Mouse (Mus musculus) gastrocnemius, postnatal 10 days (tissue): ENCODE results near the gene Lyplal1. TPM values are rescaled to one million over a fixed set of nuclear protein-coding genes. Genes with fewer than 3 reads are reported as not detected.

Experiments used
- DNase-seq: peaks from one replicate; pipeline ENCODE4 v3.0.0; 2021; ENCODE audit warnings: mixed read lengths
- long read RNA-seq, 2 experiments: library from polyadenylated mRNA; stranded (forward); transcript quantifications; one replicate each; pipeline ENCODE4 v2.0.0; 2021
- total RNA-seq, 2 experiments: library from RNA; stranded (reverse); gene quantifications; 2 replicates each; pipeline ENCODE4 v1.2.3; 2021

Lyplal1 gene
- 1 to 10 TPM; 5.4 to 6.2 TPM for total RNA-seq
- long read RNA-seq, experiment 1, transcript Lyplal1-201 (5 exons, 1,578 nt), result major isoform, 6 of 9 reads
- long read RNA-seq, experiment 1, partial matches to known transcripts, result 0 of 9 reads
- long read RNA-seq, experiment 1, other reads (novel, unspliced or antisense), result 3 of 9 reads
- long read RNA-seq, experiment 2, transcript Lyplal1-201 (5 exons, 1,578 nt), result major isoform, 9 of 12 reads
- long read RNA-seq, experiment 2, partial matches to known transcripts, result 0 of 12 reads
- long read RNA-seq, experiment 2, other reads (novel, unspliced or antisense), result 3 of 12 reads

GRCm38 (mm10) chr1:186116701-186117488, at the start of gene Lyplal1:
Gene Lyplal1, minus strand, starts transcription at chr1:186117310.
- peak; percentile 98 for DNase-seq

- DNase-seq, result no peak
These were observed 46.5 kb upstream of the Lyplal1 start for GRCm38 (mm10) chr1:186163616-186164015.

GRCm38 (mm10) chr1:186163206-186163605, 46.1 kb upstream of the Lyplal1 start:
- DNase-seq, result no peak

GRCm38 (mm10) chr1:186150376-186150775, 33.3 kb upstream of the Lyplal1 start:
- DNase-seq, result no peak

- no peak for DNase-seq
These were observed 28.3 kb upstream of the Lyplal1 start for GRCm38 (mm10) chr1:186145444-186145843.

GRCm38 (mm10) chr1:186140191-186140590, 23.1 kb upstream of the Lyplal1 start:
- DNase-seq, result no peak

GRCm38 (mm10) chr1:186137873-186138272, 20.8 kb upstream of the Lyplal1 start:
- DNase-seq, result no peak

GRCm38 (mm10) chr1:186136636-186137380, 19.7 kb upstream of the Lyplal1 start:
- DNase-seq, result no peak

- DNase-seq, result no peak
These were observed 14.4 kb upstream of the Lyplal1 start for GRCm38 (mm10) chr1:186131465-186131864.

GRCm38 (mm10) chr1:186128940-186129339, 11.8 kb upstream of the Lyplal1 start:
- DNase-seq, result no peak

- DNase-seq, result no peak
These were observed 9.3 kb upstream of the Lyplal1 start for GRCm38 (mm10) chr1:186126313-186126862.

- DNase-seq, result no peak
These were observed 6.6 kb upstream of the Lyplal1 start for GRCm38 (mm10) chr1:186123690-186124089.

GRCm38 (mm10) chr1:186119856-186120255, 2.7 kb upstream of the Lyplal1 start:
- DNase-seq, result no peak

GRCm38 (mm10) chr1:186116086-186116600, 967 bp downstream of the Lyplal1 start:
- DNase-seq, result no peak

GRCm38 (mm10) chr1:186102313-186102712, 14.8 kb downstream of the Lyplal1 start:
- peak; percentile 16 for DNase-seq

GRCm38 (mm10) chr1:186066266-186066897, 50.7 kb downstream of the Lyplal1 start:
- no peak for DNase-seq

- no peak for DNase-seq
These were observed 57.1 kb downstream of the Lyplal1 start for GRCm38 (mm10) chr1:186060041-186060440.

GRCm38 (mm10) chr1:186054227-186054626, 62.9 kb downstream of the Lyplal1 start:
- no peak for DNase-seq

- DNase-seq, result no peak
These were observed 63.6 kb downstream of the Lyplal1 start for GRCm38 (mm10) chr1:186053280-186054043.

GRCm38 (mm10) chr1:186043709-186044452, 73.2 kb downstream of the Lyplal1 start:
- DNase-seq, result no peak
